Mouse (Mus musculus) midbrain, embryonic 14.5 days (tissue): Measurements from ENCODE around the gene Klf12. TPM values are rescaled to one million over a fixed set of nuclear protein-coding genes. Genes with fewer than 3 reads are reported as not detected.

Experiments
- ATAC-seq: fragments of 200-750 bp; cut with Nextera tagmentation; 2 replicates; pipeline ENCODE4 v1.8.0; 2017; ENCODE audit warnings: moderate number of reproducible peaks, moderate library complexity; ENCODE audit not compliant: low FRiP score, low TSS enrichment
- DNase-seq: peaks from one replicate; pipeline ENCODE4 v3.0.0-alpha.2; 2015
- H3K27ac ChIP-seq: fragments of 300-500 bp; sonication (generic); replicated peaks from 2 replicates; pipeline ENCODE4 v1.5.1; 2014; ENCODE audit warnings: mild to moderate bottlenecking, low read depth, low read length, moderate library complexity
- H3K27me3 ChIP-seq: fragments of 300-500 bp; sonication (generic); 2 replicates; pipeline ENCODE4 v1.6.1; 2014; ENCODE audit warnings: low read length, control low read depth, mixed read lengths; ENCODE audit not compliant: control insufficient read depth, insufficient read depth
- H3K36me3 ChIP-seq: fragments of 300-500 bp; sonication (generic); 2 replicates; pipeline ENCODE4 v1.6.1; 2014; ENCODE audit warnings: low read length, control low read depth; ENCODE audit not compliant: control insufficient read depth, insufficient read depth
- H3K4me1 ChIP-seq: fragments of 300-500 bp; sonication (generic); 2 replicates; pipeline ENCODE4 v1.6.1; 2014; ENCODE audit warnings: mild to moderate bottlenecking, antibody characterized with exemption, low read length, control low read depth; ENCODE audit not compliant: control insufficient read depth, insufficient read depth
- H3K4me2 ChIP-seq: fragments of 300-500 bp; sonication (generic); 2 replicates; pipeline ENCODE4 v1.6.1; 2014; ENCODE audit warnings: mild to moderate bottlenecking, low read length, moderate library complexity
- H3K4me3 ChIP-seq: fragments of 300-500 bp; sonication (generic); replicated peaks from 2 replicates; pipeline ENCODE4 v1.5.1; 2014; ENCODE audit warnings: low read depth, low read length
- H3K9ac ChIP-seq: fragments of 300-500 bp; sonication (generic); replicated peaks from 2 replicates; pipeline ENCODE4 v1.6.1; 2014; ENCODE audit warnings: mild to moderate bottlenecking, low read length, moderate library complexity
- H3K9me3 ChIP-seq: fragments of 300-500 bp; sonication (generic); 2 replicates; pipeline ENCODE4 v1.6.1; 2016; ENCODE audit warnings: low read length, control low read depth, mixed read lengths; ENCODE audit not compliant: control insufficient read depth
- WGBS: fragments of 180-500 bp; shearing (Covaris S2); extraction: QIAGEN DNeasy Blood & Tissue Kit; methylation state at CpG from one replicate; pipeline ENCODE4 v1.1.7; 2014; 5-methylcytosine and 5-hydroxymethylcytosine counted together
- polyA plus RNA-seq: library from polyadenylated mRNA; unstranded; fragments of >200 nt; fragmentation: Nextera tagmentation; extraction: Ambion mirVana; gene quantifications from 2 replicates; pipeline ENCODE4 v1.2.1, GENCODE M21; 2014

The Klf12 gene
- polyA plus RNA-seq, 1 experiment from 2014 or later, result 61.4 TPM

GRCm38 (mm10) chr14:100017219-100017618 is 267.3 kb downstream of the Klf12 start:
- Histone ChIP-seq H3K4me2 (no peak overlapping the region), H3K9ac (no peak overlapping the region), H3K36me3 (peaks cover 5% of the 10 kb centered on the region), H3K9me3 (no peaks in the 10 kb centered on the region), H3K27ac (no peak overlapping the region), H3K4me3 (no peak overlapping the region), H3K4me1 (no peaks in the 10 kb centered on the region), H3K27me3 (no peaks in the 10 kb centered on the region)
- no peak for DNase-seq
- 94% methylated on average over 2 of the region's 2 CpGs for WGBS
- ATAC-seq, result no peak

GRCm38 (mm10) chr14:100010525-100010924 is 274.0 kb downstream of the Klf12 start:
- 73% methylated on average over 5 of the region's 5 CpGs for WGBS
- no peak for DNase-seq
- Histone ChIP-seq H3K27me3 (no peaks in the 10 kb centered on the region), H3K36me3 (no peaks in the 10 kb centered on the region), H3K9me3 (no peaks in the 10 kb centered on the region), H3K27ac (no peak overlapping the region), H3K4me3 (no peak overlapping the region), H3K9ac (no peak overlapping the region), H3K4me2 (no peak overlapping the region), H3K4me1 (no peaks in the 10 kb centered on the region)
- no peak for ATAC-seq

GRCm38 (mm10) chr14:100009790-100010382 is 274.6 kb downstream of the Klf12 start:
- H3K4me2 ChIP-seq, result no peak overlapping the region
- H3K27ac ChIP-seq, result no peak overlapping the region
- no peaks in the 10 kb centered on the region for H3K36me3 ChIP-seq
- H3K4me3 ChIP-seq, result no peak overlapping the region
- DNase-seq (peak; percentile 79), ATAC-seq (no peak; the same call in 1 of the 2 replicates)
- no peak overlapping the region for H3K9ac ChIP-seq
- no peaks in the 10 kb centered on the region for H3K4me1 ChIP-seq
- 45% methylated on average over 4 of the region's 4 CpGs for WGBS
- no peaks in the 10 kb centered on the region for H3K9me3 ChIP-seq
- no peaks in the 10 kb centered on the region for H3K27me3 ChIP-seq

GRCm38 (mm10) chr14:99983510-99983909 is 301.0 kb downstream of the Klf12 start:
- no peaks in the 10 kb centered on the region for H3K27me3 ChIP-seq
- 0 out of 2 replicates have a peak overlapping the region, but pooled peaks have one; percentile 13 for H3K27ac ChIP-seq
- H3K9me3 ChIP-seq, result no peaks in the 10 kb centered on the region
- no peak overlapping the region for H3K4me2 ChIP-seq
- 63% methylated on average over 7 of the region's 7 CpGs for WGBS
- 0 out of 2 replicates have a peak, but pooled peaks cover 4% of the 10 kb centered on the region for H3K36me3 ChIP-seq
- no peaks in the 10 kb centered on the region for H3K4me1 ChIP-seq
- H3K4me3 ChIP-seq, result no peak overlapping the region
- DNase-seq (peak; percentile 29), ATAC-seq (no peak)
- H3K9ac ChIP-seq, result no peak overlapping the region

- no peaks in the 10 kb centered on the region for H3K36me3 ChIP-seq
- H3K4me3 ChIP-seq, result no peak overlapping the region
- ATAC-seq, result no peak
- no peak overlapping the region for H3K4me2 ChIP-seq
- H3K9ac ChIP-seq, result no peak overlapping the region
- H3K27ac ChIP-seq, result no peak overlapping the region
- no peaks in the 10 kb centered on the region for H3K9me3 ChIP-seq
- no peak for DNase-seq
- WGBS, result 94% methylated on average over 3 of the region's 3 CpGs
- H3K4me1 ChIP-seq, result no peaks in the 10 kb centered on the region
- no peaks in the 10 kb centered on the region for H3K27me3 ChIP-seq
These were observed 303.3 kb downstream of the Klf12 start for GRCm38 (mm10) chr14:99981209-99981608.

GRCm38 (mm10) chr14:99967920-99968319 is 316.6 kb downstream of the Klf12 start:
- Histone ChIP-seq H3K4me3 (no peak overlapping the region), H3K4me2 (no peak overlapping the region), H3K27ac (no peak overlapping the region), H3K9ac (no peak overlapping the region), H3K36me3 (no peaks in the 10 kb centered on the region), H3K27me3 (no peaks in the 10 kb centered on the region), H3K9me3 (no peaks in the 10 kb centered on the region), H3K4me1 (0 out of 2 replicates have a peak, but pooled peaks cover 4% of the 10 kb centered on the region)
- ATAC-seq, result no peak
- peak; percentile 9 for DNase-seq
- WGBS, result 71% methylated on average over 4 of the region's 4 CpGs

GRCm38 (mm10) chr14:99960500-99961229 is 323.8 kb downstream of the Klf12 start:
- H3K36me3 ChIP-seq, result no peaks in the 10 kb centered on the region
- H3K27me3 ChIP-seq, result no peaks in the 10 kb centered on the region
- H3K27ac ChIP-seq, result no peak overlapping the region
- H3K9me3 ChIP-seq, result no peaks in the 10 kb centered on the region
- ATAC-seq, result no peak
- H3K4me2 ChIP-seq, result no peak overlapping the region
- no peak for DNase-seq
- H3K4me1 ChIP-seq, result no peaks in the 10 kb centered on the region
- H3K9ac ChIP-seq, result no peak overlapping the region
- WGBS, result 91% methylated on average over 10 of the region's 10 CpGs
- no peak overlapping the region for H3K4me3 ChIP-seq

GRCm38 (mm10) chr14:99955133-99955532 is 329.3 kb downstream of the Klf12 start:
- Histone ChIP-seq H3K9ac (no peak overlapping the region), H3K9me3 (no peaks in the 10 kb centered on the region), H3K27me3 (no peaks in the 10 kb centered on the region), H3K4me1 (no peaks in the 10 kb centered on the region), H3K36me3 (no peaks in the 10 kb centered on the region), H3K27ac (no peak overlapping the region), H3K4me2 (no peak overlapping the region), H3K4me3 (no peak overlapping the region)
- DNase-seq (no peak), ATAC-seq (no peak)
- WGBS, result 87% methylated on average over 4 of the region's 4 CpGs
